Mouse (Mus musculus) midbrain, embryonic 15.5 days (tissue): ENCODE results near the gene Jtb. TPM values are rescaled to one million over a fixed set of nuclear protein-coding genes. Genes with fewer than 3 reads are reported as not detected.
A peak's percentile ranks its signal among the peaks of the same experiment; 100 is the strongest.

Experiments
- ATAC-seq: fragments of 200-750 bp; cut with Nextera tagmentation; replicated peaks from 2 replicates; pipeline ENCODE4 v1.8.0; 2017; ENCODE audit warnings: moderate TSS enrichment
- H3K27ac ChIP-seq: fragments of 300-500 bp; sonication (generic); 2 replicates; pipeline ENCODE4 v1.5.1; 2015; ENCODE audit warnings: mild to moderate bottlenecking, inconsistent platforms
- H3K27me3 ChIP-seq: fragments of 300-500 bp; sonication (generic); replicated peaks from 2 replicates; pipeline ENCODE4 v1.6.1; 2015; ENCODE audit warnings: inconsistent platforms
- H3K36me3 ChIP-seq: fragments of 300-500 bp; sonication (generic); replicated peaks from 2 replicates; pipeline ENCODE4 v1.6.1; 2015; ENCODE audit warnings: inconsistent platforms
- H3K4me1 ChIP-seq: fragments of 300-500 bp; sonication (generic); 2 replicates; pipeline ENCODE4 v1.6.1; 2015; ENCODE audit warnings: inconsistent platforms
- H3K4me2 ChIP-seq: fragments of 300-500 bp; sonication (generic); 2 replicates; pipeline ENCODE4 v1.6.1; 2015; ENCODE audit warnings: inconsistent platforms, mild to moderate bottlenecking, moderate library complexity
- H3K4me3 ChIP-seq: fragments of 300-500 bp; sonication (generic); 2 replicates; pipeline ENCODE4 v1.5.1; 2015; ENCODE audit warnings: mild to moderate bottlenecking, inconsistent platforms
- H3K9ac ChIP-seq: fragments of 300-500 bp; sonication (generic); 2 replicates; pipeline ENCODE4 v1.6.1; 2015; ENCODE audit warnings: mild to moderate bottlenecking, inconsistent platforms
- H3K9me3 ChIP-seq: fragments of 300-500 bp; sonication (generic); 2 replicates; pipeline ENCODE4 v1.6.1; 2016; ENCODE audit warnings: inconsistent platforms
- WGBS: fragments of 180-500 bp; shearing (Covaris S2); methylation state at CpG from one replicate; pipeline ENCODE4 v1.1.7; 2015; ENCODE audit warnings: mixed read lengths; 5-methylcytosine and 5-hydroxymethylcytosine counted together
- polyA plus RNA-seq: library from polyadenylated mRNA; unstranded; fragments of >200 nt; fragmentation: Nextera tagmentation; extraction: Ambion mirVana; gene quantifications from 2 replicates; pipeline ENCODE4 v1.2.1, GENCODE M21; 2015

The Jtb gene
- polyA plus RNA-seq = 90.6 and 94.3 TPM in 2 replicates

- H3K36me3 ChIP-seq = peaks cover 16% of the 10 kb centered on the region; the same call in 1 of the 2 replicates
- peak within 1 kb of the TSS; percentile 79 for H3K4me3 ChIP-seq
- peak within 1 kb of the TSS; percentile 86 for H3K4me2 ChIP-seq
- ATAC-seq = peak; percentile 98
- WGBS = under 1% methylated on average over 61 of the region's 61 CpGs
- H3K27me3 ChIP-seq = no peaks in the 10 kb centered on the region
- no peaks in the 10 kb centered on the region for H3K9me3 ChIP-seq
- peak within 1 kb of the TSS; percentile 78 for H3K27ac ChIP-seq
- H3K4me1 ChIP-seq = peaks cover 19% of the 10 kb centered on the region
- peak within 1 kb of the TSS; percentile 69 for H3K9ac ChIP-seq
Observed at GRCm38 (mm10) chr3:90231507-90232333, at the start of gene Jtb. Gene Jtb, plus strand, starts transcription at chr3:90231597.

DNA sequence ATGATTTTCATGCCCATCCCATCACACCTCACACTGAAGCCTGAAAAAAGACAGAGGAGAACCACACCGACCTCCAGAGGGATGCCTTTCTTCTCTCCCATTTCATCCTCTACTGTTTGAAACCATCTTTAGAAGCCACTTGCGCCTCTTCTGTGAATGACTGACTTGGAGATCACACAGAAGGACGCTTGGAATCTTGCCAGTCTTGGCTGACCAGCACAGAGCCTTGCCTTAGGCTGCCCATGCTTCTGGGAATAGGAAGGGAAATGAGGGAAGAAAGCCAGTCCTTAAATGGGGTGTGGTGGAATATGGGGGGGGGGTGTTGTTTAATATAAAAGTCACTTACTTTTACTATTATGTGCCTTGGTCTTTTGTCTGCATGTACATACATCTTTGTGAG lies 47.8 kb upstream of the Jtb start:
- no peak overlapping the region for H3K27ac ChIP-seq
- H3K9me3 ChIP-seq = no peaks in the 10 kb centered on the region
- WGBS = 68% methylated on average over 3 of the region's 3 CpGs
- no peaks in the 10 kb centered on the region for H3K4me1 ChIP-seq
- H3K4me3 ChIP-seq = no peak overlapping the region
- no peak overlapping the region for H3K4me2 ChIP-seq
- ATAC-seq = no peak
- no peaks in the 10 kb centered on the region for H3K27me3 ChIP-seq
- no peaks in the 10 kb centered on the region for H3K36me3 ChIP-seq
- no peak overlapping the region for H3K9ac ChIP-seq

GRCm38 (mm10) chr3:90190859-90191510 lies 40.4 kb upstream of the Jtb start:
- WGBS = 84% methylated on average over 11 of the region's 11 CpGs
- Histone ChIP-seq H3K9ac (no peak overlapping the region), H3K27ac (no peak overlapping the region), H3K4me2 (no peak overlapping the region), H3K4me1 (no peaks in the 10 kb centered on the region), H3K9me3 (no peaks in the 10 kb centered on the region), H3K27me3 (no peaks in the 10 kb centered on the region), H3K4me3 (no peak overlapping the region), H3K36me3 (no peaks in the 10 kb centered on the region)
- no peak for ATAC-seq

DNA sequence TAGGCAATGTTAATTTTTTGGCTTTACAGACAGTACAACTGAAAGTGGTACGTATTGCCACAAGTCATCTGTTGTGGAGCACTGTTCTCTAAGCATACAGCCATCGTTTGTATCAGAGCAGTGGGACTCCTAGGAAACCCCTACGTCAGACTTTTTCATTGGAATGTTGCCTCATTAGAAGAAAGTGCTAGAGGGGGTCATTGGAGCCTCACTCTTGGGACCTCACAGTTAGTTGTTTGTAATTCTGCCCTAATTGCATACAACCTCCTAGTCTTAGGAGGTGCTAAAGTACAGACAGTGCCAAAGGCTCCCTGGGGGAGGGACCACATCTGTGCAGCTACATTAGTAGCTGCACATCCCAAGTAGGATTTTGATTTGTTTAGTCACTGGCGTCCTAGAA lies 36.6 kb upstream of the Jtb start:
- no peaks in the 10 kb centered on the region for H3K36me3 ChIP-seq
- no peaks in the 10 kb centered on the region for H3K9me3 ChIP-seq
- ATAC-seq = no peak
- no peak overlapping the region for H3K4me2 ChIP-seq
- H3K27me3 ChIP-seq = no peaks in the 10 kb centered on the region
- no peaks in the 10 kb centered on the region for H3K4me1 ChIP-seq
- H3K4me3 ChIP-seq = no peak overlapping the region
- WGBS = 51% methylated on average over 4 of the region's 4 CpGs
- H3K9ac ChIP-seq = no peak overlapping the region
- H3K27ac ChIP-seq = no peak overlapping the region

- Histone ChIP-seq H3K27me3 (no peaks in the 10 kb centered on the region), H3K27ac (no peak overlapping the region), H3K4me1 (no peaks in the 10 kb centered on the region), H3K4me3 (no peak overlapping the region), H3K36me3 (no peaks in the 10 kb centered on the region), H3K9me3 (no peaks in the 10 kb centered on the region), H3K9ac (no peak overlapping the region), H3K4me2 (no peak overlapping the region)
- 80% methylated on average over 1 of the region's 1 CpGs for WGBS
- no peak for ATAC-seq
Observed at GRCm38 (mm10) chr3:90195644-90196043, 35.8 kb upstream of the Jtb start.

DNA sequence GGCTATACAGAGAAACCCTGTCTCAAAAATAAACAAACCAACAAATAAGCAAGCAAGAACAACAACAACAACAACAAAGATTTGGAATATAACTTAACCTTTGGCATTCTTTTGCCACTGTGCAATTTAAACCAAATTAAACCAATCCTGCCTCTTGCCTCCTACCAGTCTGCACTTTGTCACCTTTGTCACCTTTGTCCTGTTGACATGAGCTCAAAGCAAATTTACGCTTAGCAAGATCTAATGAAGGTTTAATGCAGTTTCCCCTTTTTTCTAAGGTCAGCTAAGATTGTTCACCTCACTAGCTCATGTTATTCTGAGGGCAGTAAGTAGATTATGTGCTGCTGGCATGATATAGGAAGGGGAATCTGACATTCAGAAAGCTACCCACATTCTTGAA lies 33.8 kb upstream of the Jtb start:
- Histone ChIP-seq H3K4me3 (no peak overlapping the region), H3K36me3 (no peaks in the 10 kb centered on the region), H3K4me1 (no peaks in the 10 kb centered on the region), H3K27ac (no peak overlapping the region), H3K9ac (no peak overlapping the region), H3K4me2 (no peak overlapping the region), H3K27me3 (no peaks in the 10 kb centered on the region), H3K9me3 (no peaks in the 10 kb centered on the region)
- WGBS = 95% methylated on average over 1 of the region's 1 CpGs
- ATAC-seq = no peak

- Histone ChIP-seq H3K27me3 (no peaks in the 10 kb centered on the region), H3K9ac (no peak overlapping the region), H3K4me3 (no peak overlapping the region), H3K4me1 (no peaks in the 10 kb centered on the region), H3K36me3 (0 out of 2 replicates have a peak, but pooled peaks cover under 1% of the 10 kb centered on the region), H3K27ac (no peak overlapping the region), H3K9me3 (no peaks in the 10 kb centered on the region), H3K4me2 (no peak overlapping the region)
- no peak for ATAC-seq
- WGBS = 71% methylated on average over 1 of the region's 1 CpGs
Observed at GRCm38 (mm10) chr3:90202884-90203283, 28.5 kb upstream of the Jtb start.

DNA sequence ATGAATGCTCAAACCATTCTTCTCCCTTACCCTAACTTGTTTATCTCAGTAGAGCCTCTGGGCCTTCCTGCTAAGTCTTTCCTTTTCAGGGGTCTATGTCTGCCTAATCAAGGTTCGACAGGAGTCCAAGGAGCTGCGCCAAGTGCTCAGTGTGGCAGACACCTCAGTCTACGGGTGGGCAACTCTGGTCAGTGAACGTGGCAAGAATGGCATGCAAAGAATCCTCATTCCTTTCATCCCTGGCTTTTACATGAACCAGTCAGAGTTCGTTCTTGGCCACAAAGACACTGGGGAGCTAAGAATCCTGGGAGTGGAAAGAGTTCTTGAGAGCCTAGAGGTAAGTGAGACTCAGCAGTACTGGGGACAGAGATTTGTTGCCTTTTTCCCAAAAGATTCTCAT lies 27.8 kb upstream of the Jtb start:
- Histone ChIP-seq H3K36me3 (peaks cover 7% of the 10 kb centered on the region; the same call in 1 of the 2 replicates), H3K9ac (no peak overlapping the region), H3K27ac (no peak overlapping the region), H3K27me3 (no peaks in the 10 kb centered on the region), H3K9me3 (no peaks in the 10 kb centered on the region), H3K4me3 (no peak overlapping the region), H3K4me2 (no peak overlapping the region), H3K4me1 (no peaks in the 10 kb centered on the region)
- no peak for ATAC-seq
- 78% methylated on average over 5 of the region's 5 CpGs for whole genome bisulfite sequencing

GRCm38 (mm10) chr3:90204582-90204981 lies 26.8 kb upstream of the Jtb start:
- Histone ChIP-seq H3K27ac (no peak overlapping the region), H3K4me1 (no peaks in the 10 kb centered on the region), H3K27me3 (no peaks in the 10 kb centered on the region), H3K9ac (no peak overlapping the region), H3K4me3 (no peak overlapping the region), H3K36me3 (peaks cover 12% of the 10 kb centered on the region; the same call in 1 of the 2 replicates), H3K9me3 (no peaks in the 10 kb centered on the region), H3K4me2 (no peak overlapping the region)
- WGBS = 95% methylated on average over 2 of the region's 2 CpGs
- ATAC-seq = no peak

DNA sequence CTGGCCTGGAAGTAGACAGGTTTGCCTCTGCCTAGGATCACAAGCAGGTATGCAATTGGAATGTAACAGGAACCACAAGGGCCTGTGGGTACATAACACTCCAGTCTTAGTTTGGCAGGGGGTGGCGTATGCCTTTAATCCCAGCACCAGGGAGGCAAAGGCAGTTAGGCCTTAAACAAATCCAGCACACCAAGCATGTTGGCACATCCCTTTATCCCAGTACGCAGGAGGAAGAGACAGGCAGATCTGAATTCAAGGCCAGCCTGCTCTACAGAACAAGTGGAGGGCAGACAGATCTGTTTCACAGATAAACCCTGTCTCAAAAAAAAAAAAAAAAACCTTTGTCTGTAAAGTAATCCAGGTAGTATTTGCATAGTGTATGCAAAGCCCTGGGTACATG lies 22.7 kb upstream of the Jtb start:
- Histone ChIP-seq H3K36me3 (peaks cover 19% of the 10 kb centered on the region; the same call in 1 of the 2 replicates), H3K9me3 (no peaks in the 10 kb centered on the region), H3K27ac (no peak overlapping the region), H3K27me3 (no peaks in the 10 kb centered on the region), H3K9ac (no peak overlapping the region), H3K4me3 (no peak overlapping the region), H3K4me1 (peaks cover 24% of the 10 kb centered on the region), H3K4me2 (no peak overlapping the region)
- ATAC-seq = no peak
- WGBS = 92% methylated on average over 2 of the region's 2 CpGs

GRCm38 (mm10) chr3:90209908-90210566 lies 21.4 kb upstream of the Jtb start:
- Histone ChIP-seq H3K9me3 (no peaks in the 10 kb centered on the region), H3K4me3 (no peak overlapping the region), H3K36me3 (peaks cover 19% of the 10 kb centered on the region; the same call in 1 of the 2 replicates), H3K27me3 (no peaks in the 10 kb centered on the region), H3K9ac (no peak overlapping the region), H3K4me2 (no peak overlapping the region), H3K27ac (no peak overlapping the region), H3K4me1 (peaks cover 32% of the 10 kb centered on the region)
- 93% methylated on average over 5 of the region's 5 CpGs for WGBS
- ATAC-seq = no peak
